Mouse (Mus musculus) fibroblast of lung, adult 2 months (primary cell): Measurements from ENCODE around the gene Traf7.

Experiments
- DNase-seq: peaks from one replicate; pipeline ENCODE4 v3.0.0-alpha.2; 2011; ENCODE audit warnings: low read depth

Gene Traf7

GRCm38 (mm10) chr17:24506332-24507070 is 21.2 kb downstream of the Traf7 start:
- no peak for DNase-seq

GRCm38 (mm10) chr17:24505286-24505955 is 22.3 kb downstream of the Traf7 start:
- DNase-seq = no peak

DNA sequence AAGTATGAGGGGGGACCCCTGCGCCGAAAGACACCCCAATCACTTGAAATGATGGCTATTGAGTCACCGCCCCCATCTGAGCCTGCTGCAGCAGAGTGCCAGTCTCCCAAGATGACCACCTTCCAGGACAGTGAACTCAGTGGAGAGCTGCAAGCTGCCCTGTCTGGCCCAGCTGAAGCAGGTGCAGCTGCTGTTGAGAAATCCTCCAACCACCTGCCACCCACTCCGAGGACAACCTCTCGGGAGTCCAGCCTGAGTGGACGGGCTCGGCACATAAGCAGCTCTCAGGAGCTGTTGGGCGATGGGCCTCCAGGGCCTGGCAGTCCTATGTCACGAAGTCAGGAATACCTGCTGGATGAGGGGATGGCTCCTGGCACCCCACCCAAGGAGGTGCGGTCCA is 23.7 kb downstream of the Traf7 start:
- DNase-seq = no peak

- no peak for DNase-seq
Observed at GRCm38 (mm10) chr17:24502208-24502607, 25.5 kb downstream of the Traf7 start.

DNA sequence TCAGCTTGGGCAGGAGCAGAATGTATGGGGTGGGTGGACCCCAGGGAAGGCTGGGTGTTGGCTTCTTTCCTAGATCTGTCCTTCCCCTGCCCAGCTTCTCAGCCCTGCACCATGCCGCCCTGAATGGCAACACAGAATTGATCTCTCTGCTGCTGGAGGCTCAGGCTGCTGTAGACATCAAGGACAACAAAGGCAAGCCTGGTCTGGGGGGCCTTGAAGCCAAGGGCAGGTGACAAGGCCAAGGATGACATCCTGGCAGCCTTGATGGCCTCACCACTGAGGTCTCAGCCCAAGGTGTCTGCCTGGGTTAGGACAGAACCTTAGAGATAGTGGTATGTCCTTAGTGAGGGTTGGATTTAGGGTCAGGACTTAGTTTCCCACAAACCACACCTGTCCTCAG is 31.7 kb downstream of the Traf7 start:
- DNase-seq = no peak

- DNase-seq = no peak
Observed at GRCm38 (mm10) chr17:24495443-24495842, 32.3 kb downstream of the Traf7 start.

GRCm38 (mm10) chr17:24494627-24495335 is 33.0 kb downstream of the Traf7 start:
- no peak for DNase-seq

- no peak for DNase-seq
Observed at GRCm38 (mm10) chr17:24490399-24490798, 37.3 kb downstream of the Traf7 start.

- no peak for DNase-seq
Observed at GRCm38 (mm10) chr17:24489265-24490030, 38.3 kb downstream of the Traf7 start.

DNA sequence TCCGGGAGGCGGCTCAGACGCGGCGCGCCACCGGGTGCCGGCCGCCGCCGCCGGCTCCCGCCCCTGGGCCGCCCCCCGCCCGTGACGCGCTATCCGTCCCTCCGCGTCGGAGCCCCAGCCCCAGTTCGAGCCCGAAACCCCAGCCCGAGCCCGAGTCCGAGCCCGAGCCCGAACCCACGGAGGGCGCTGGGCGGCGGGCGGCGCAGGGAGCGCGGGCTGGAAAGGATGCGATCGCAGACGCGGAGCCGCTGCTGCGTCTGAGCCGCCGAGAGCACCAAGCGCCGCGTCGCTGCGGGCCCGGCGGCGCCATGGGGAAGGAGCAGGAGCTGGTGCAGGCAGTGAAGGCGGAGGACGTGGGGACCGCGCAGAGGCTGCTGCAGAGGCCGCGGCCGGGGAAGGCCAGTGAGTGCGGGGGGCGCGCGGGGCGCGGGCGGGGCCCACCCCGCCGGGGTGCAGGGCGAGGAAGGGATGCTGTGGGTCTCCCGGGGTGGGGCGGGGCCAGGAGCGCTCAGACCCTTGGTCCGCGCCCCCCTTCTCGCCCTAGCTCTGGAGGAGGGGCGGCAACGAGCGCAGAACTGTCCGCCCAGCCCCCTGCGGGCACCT is 39.0 kb downstream of the Traf7 start:
- DNase-seq = no peak

DNA sequence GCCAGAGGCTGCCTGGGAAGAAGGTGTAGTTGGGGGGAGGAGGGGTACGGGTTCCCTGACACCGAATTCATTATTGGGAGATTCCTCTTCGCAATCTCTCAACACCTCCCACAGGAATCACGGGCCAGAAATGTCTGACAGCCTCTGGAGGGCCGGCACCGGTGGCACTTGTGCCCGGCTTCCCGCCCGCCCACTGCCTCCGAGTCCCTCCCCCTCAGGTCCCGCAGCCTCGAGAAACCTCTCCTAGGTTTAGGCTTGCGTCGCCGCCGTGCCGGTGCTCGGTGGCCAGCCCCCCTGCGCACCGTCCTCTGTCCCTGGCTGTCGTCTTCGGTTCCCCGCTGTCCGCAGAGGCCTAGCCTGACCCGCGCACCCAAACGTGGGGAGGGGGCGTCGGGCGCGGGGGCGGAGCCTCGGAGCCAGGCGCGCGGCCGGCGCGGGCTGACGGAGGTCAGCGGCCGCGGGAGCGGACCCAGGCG is 39.5 kb downstream of the Traf7 start, which contains the start of gene Caskin1:
TSS of gene Caskin1 (plus strand) at position 416 of the 476 bp plus-strand sequence.
- DNase-seq = no peak

- no peak for DNase-seq
Observed at GRCm38 (mm10) chr17:24485090-24485860, 42.5 kb downstream of the Traf7 start.

- DNase-seq = no peak
Observed at GRCm38 (mm10) chr17:24483495-24483894, 44.2 kb downstream of the Traf7 start.

DNA sequence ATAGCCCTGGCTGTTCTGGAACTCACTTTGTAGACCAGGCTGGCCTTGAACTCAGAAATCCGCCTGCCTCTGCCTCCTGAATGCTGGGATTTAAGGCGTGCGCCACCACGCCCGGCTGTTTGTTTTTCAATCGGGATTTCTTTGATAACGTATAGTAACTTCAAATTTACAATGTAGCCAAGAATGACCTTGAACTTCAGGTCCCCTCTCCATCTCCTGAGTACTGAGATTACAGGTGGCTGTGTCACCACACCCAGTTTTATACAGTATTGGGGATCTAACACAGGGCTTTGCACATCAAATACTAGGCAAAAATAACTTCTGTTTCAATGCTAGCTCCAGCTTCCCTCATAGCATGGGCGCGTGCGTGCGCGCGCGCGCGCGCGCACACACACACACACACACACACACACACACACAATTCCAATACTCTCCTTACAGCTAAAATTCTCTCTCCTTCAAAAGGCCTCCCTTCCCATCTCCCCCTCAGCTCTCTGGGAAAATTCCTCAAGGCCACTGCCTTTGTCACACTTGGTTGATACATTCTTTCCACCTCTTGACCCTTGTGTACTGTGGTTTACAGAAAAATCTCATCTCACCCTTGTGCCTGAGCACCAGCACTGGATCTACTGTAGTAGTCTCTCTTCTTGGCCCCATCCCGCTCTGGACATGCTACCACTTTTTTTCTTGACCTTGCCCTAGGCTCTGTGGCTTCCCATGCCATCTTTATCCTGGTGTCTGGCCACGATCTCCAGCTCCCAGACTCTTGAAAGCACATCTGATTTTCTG is 46.5 kb downstream of the Traf7 start:
- no peak for DNase-seq

- no peak for DNase-seq
Observed at GRCm38 (mm10) chr17:24480201-24480826, 47.4 kb downstream of the Traf7 start.

GRCm38 (mm10) chr17:24479431-24479830 is 48.3 kb downstream of the Traf7 start:
- DNase-seq = no peak

- peak; percentile 85 for DNase-seq
Observed at GRCm38 (mm10) chr17:24478663-24479380, 48.9 kb downstream of the Traf7 start, which contains the start of gene Mlst8. Gene Mlst8 (minus strand): TSS chr17:24479078.

DNA sequence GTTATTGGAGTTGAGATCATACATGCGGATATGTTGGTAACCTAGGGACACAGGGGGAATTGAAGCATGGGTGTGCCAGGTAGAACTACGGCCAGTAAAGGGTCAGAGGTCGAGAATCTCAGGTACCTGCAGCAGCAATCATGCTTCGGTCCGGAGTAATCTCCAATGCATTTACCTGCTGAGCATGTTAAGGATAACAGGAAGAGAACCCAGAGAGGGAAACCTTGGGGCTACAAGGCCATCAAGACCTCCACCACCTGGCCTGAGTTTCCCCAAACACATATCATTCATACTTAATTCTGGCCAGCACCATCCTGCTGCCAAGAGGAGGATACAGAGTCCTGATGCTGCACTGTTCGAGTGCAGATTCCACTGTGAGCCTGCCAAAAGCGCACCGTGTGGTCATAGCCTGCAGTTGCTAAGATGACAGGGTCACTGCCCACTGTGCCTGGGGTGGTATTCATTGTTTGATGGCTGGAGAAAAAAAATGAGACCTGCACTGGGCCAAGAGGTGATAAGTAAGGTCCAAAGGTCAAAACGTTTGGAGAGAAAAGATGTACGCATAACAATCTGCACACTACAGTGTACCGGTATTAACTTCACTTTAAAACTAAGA is 49.6 kb downstream of the Traf7 start:
- DNase-seq = no peak
